Mouse (Mus musculus) embryonic fibroblast, embryonic 13.5 days (primary cell): ENCODE measurements around the gene Tmeff2. TPM values are rescaled to one million over a fixed set of nuclear protein-coding genes. Genes with fewer than 3 reads are reported as not detected.
A peak's percentile ranks its signal among the peaks of the same experiment; 100 is the strongest.

Experiments
- H3K27ac ChIP-seq: 2 replicates; pipeline ENCODE4 v1.5.1; 2012; ENCODE audit warnings: low read length, control low read depth, inconsistent platforms; ENCODE audit not compliant: insufficient read depth
- H3K4me1 ChIP-seq: 2 replicates; pipeline ENCODE4 v1.6.1; 2011; ENCODE audit warnings: low read length; ENCODE audit not compliant: control insufficient read depth, insufficient read depth
- H3K4me3 ChIP-seq: 2 replicates; pipeline ENCODE4 v1.5.1; 2011; ENCODE audit warnings: mild to moderate bottlenecking, control low read depth, low read length; ENCODE audit not compliant: insufficient read depth
- CTCF ChIP-seq: IDR thresholded peaks from 2 replicates; pipeline ENCODE4 v1.5.1; 2011; ENCODE audit warnings: mild to moderate bottlenecking, control low read depth, low read length, moderate library complexity, borderline replicate concordance; ENCODE audit not compliant: insufficient read depth
- POLR2A ChIP-seq: IDR thresholded peaks from 2 replicates; pipeline ENCODE4 v1.6.1; 2011; ENCODE audit warnings: low read depth, mild to moderate bottlenecking, control low read depth, low read length, moderate library complexity
- polyA plus RNA-seq: library from polyadenylated mRNA; stranded (reverse); fragments of >200 nt; gene quantifications from 2 replicates; pipeline ENCODE4 v1.2.4, GENCODE M21; 2011; ENCODE audit warnings: low read depth; ENCODE audit not compliant: missing spikeins, insufficient read length

Tmeff2 gene
- polyA plus RNA-seq, 1 experiment = 8.0 TPM

DNA sequence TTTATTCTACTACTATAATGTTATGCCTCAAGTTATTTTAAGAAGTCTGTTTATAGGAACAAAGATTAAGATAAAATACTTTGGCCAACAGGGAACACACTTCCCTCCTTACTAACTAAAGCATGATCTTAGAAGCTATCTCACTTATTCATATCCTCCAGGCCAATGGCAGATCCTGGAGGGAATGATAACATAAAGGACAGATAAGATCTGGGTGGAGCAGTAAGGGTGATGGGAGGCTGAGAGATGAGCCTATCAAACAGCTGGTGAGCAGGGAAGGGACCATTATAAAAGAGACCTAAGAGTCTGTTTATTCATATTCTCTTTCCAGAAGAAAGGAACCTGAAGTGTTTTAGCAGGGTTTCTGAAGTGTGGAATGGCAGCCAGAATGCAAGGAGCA lies 290.8 kb downstream of the Tmeff2 start:
- TF ChIP-seq CTCF (no peak), POLR2A (no peak)
- H3K4me1 ChIP-seq = no peaks in the 10 kb centered on the region
- H3K4me3 ChIP-seq = no peak overlapping the region
- no peak overlapping the region for H3K27ac ChIP-seq

DNA sequence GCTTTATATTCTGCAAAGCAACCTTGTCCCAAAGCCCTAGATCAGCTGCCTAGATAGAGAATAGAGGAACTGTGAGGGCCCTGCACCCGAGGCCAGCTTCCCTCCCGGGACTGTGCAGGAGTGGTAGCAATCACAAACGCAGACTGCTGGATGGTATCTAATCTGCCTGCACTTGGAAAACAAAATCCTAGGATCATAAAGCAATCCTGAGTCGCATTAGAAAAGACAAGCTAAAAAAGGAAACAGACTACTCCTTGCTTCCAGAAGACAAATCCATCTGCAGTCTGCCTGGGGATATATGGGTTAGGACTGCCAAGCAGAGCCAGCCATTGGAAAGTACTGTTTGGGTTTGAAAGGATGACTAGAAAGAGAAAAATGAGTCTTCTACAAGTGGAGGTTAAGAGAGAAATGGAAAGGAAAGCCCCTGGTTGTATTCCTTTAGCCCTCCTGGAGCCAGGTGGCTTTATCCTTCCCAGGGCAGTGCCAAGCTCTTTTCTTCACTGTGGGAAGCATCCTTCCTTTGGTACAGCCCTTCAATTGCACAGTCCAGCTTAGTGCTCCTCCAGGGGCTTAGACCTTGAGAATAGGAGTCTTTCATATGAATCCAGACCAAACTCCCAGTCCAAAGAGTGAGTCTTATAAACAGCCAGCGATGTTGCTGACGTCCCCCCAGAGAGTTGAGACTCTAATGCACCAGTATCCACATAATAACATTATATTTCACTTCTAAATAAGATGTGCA lies 291.6 kb downstream of the Tmeff2 start:
- TF ChIP-seq POLR2A (no peak), CTCF (no peak)
- Histone ChIP-seq H3K27ac (no peak overlapping the region), H3K4me1 (no peaks in the 10 kb centered on the region), H3K4me3 (no peak overlapping the region)

DNA sequence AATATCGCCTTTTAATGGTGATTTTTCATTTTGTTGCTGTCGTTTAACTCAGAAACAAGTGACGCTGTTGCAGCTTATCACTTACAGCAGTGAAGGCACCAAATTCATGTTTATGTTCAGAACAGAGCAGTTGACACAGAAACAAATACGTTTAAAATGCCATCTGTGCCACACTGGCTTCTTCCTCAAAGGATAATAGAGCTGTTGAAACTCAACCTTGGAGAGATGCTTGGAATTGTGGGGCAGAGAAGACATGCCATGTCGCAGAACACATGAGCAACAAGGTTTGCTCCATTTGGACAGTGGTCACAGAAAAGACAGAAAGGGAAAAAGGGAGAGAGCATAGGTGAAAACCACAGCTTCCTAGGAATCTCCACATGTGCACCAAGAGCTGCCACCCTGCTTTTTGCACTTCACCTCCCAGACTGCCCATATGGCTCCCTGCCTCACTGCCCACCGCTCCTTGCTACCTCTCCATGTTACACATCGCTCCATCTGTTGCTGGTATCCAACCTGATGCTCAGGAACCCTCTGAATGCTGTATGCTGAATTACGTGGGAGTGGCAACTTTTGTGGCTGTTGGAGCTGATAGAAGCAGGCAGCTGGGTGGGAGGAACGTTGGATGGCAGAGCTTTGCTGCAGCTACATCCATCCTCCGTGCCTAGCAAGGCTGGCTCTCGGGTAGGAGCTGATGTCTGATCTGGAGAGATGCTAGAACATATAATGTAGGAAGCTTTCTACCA lies 298.8 kb downstream of the Tmeff2 start:
- Histone ChIP-seq H3K4me3 (no peak overlapping the region), H3K27ac (no peak overlapping the region), H3K4me1 (no peaks in the 10 kb centered on the region)
- no peak for TF ChIP-seq CTCF
- no peak for TF ChIP-seq POLR2A

DNA sequence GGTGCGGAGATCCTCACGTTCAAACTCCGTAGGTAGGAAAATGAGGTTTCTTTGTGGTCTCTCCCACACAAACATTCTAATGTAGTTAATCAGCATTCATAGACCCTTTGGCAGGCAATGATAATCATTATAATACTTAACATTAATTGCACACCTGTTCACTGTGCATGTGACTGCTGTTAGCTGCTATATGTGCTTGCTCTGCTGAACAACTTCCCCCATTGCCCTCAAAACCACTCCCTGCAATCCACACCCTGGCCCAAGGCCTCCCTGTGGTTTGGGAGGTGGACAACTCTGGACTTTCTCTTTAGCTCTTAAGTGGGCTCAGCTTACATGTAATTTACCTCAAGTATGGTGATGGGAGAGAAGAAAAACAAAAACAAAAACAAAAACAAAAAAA lies 299.5 kb downstream of the Tmeff2 start:
- Histone ChIP-seq H3K27ac (no peak overlapping the region), H3K4me1 (no peaks in the 10 kb centered on the region), H3K4me3 (no peak overlapping the region)
- TF ChIP-seq POLR2A (no peak), CTCF (no peak)

DNA sequence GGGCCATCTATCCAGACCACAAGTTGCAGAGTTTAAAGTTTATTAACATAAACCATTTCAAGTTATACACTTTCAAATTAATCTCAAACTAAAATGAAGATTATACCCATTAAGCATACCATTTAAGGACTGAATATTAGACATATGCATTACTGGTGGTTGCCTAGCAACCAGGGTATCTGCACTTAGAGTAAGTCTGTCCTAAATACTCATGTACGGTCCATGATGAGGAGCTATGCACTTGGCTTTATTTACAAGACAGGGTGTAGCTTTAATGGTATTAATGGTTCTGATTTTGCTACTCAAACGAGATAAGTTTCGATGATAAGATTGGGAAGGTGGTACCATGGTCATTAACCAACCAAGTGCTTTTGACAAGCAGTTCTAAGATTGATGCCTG lies 315.2 kb downstream of the Tmeff2 start:
- H3K4me1 ChIP-seq = peaks cover 8% of the 10 kb centered on the region
- H3K4me3 ChIP-seq = no peak overlapping the region
- no peak overlapping the region for H3K27ac ChIP-seq
- no peak for TF ChIP-seq POLR2A
- TF ChIP-seq CTCF = no peak

DNA sequence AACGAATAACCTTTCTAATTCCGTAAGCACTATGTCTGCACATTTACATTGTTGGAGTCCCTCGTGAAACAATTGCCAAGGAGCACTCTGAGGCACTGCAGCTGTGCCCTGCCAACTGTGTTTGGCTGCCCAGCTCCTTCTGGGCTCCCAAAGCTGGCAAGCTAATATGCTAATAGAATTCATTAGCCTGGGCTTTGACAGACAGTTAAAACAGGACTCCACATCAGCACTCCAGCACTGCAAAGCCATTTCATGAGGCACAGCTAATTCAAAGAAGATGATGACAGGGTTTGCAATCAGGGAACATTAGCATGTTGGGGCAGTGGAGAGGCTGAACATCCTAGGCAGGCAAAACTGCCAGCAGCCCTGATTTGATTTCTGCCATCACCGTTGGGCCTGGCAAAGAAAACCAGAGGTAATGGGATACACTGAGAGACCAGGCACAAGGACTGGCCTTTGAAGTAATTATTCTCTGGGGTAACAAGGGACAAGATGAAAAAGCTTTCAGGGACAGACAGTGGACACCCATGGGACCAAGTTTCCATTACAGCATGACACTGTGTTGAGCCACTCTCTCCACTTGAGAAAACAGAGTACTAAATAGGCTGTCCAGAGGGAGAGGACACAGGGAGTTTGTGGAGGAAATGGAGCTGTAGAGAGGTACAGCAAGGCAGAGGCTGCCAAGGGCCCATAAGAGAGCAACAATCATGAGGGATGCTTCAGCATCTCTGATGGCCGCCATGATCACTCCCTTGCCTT lies 316.0 kb downstream of the Tmeff2 start:
- TF ChIP-seq POLR2A (no peak), CTCF (no peak)
- Histone ChIP-seq H3K4me3 (no peak overlapping the region), H3K27ac (peak overlapping the region; percentile 85), H3K4me1 (peaks cover 8% of the 10 kb centered on the region)

DNA sequence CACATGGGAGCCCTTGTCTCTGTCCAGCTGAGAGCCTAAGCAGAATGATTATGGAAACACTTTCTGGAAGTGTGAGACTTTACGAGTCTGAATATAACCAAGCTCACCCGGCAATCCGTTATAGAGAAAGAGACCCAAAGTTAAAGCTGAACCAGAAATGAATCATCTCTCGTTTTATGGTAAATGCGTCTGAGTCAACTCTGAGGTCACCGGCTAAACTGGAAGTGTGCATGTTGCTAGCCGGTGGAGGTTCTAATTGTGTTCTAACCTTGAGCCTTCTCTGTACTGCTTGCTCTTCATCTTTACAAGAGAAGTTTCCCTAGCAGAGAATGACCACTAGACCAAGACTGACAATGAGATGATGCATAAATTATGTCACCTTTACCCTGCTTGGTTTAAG lies 316.8 kb downstream of the Tmeff2 start:
- Histone ChIP-seq H3K4me3 (no peak overlapping the region), H3K4me1 (peaks cover 8% of the 10 kb centered on the region), H3K27ac (peak overlapping the region; percentile 85)
- TF ChIP-seq CTCF = no peak
- no peak for TF ChIP-seq POLR2A

DNA sequence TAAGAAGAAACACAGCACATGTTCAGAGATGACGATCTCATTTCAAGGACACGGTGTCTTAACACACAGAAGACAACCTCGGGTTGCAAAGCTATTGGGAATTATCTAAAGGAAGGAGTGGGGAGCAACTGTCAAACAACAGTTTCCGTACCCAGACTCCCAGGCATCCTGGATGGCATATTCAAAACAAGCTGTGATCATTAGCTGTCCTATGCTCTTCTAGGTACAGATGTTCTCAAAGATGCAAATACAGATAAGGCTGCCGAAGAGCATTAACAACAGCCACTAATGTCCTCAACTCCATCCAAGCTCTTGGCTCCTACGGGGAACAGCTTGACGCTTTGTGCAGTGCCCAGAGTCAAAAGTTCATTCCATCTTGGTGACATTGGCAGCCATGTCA lies 324.7 kb downstream of the Tmeff2 start:
- Histone ChIP-seq H3K4me3 (no peak overlapping the region), H3K4me1 (0 out of 2 replicates have a peak, but pooled peaks cover 3% of the 10 kb centered on the region), H3K27ac (no peak overlapping the region)
- TF ChIP-seq POLR2A (no peak), CTCF (no peak)
